8 mouse cellular contexts compared by ENCODE assay signal in genomic region chr19:50678946-50679345, GRCm38 (mm10). TPM values are rescaled to one million over a fixed set of nuclear protein-coding genes. Genes with fewer than 3 reads are reported as not detected.
DNase-seq lines count a peak whose midpoint lies in the region; ATAC-seq and TF ChIP-seq lines count a peak whose summit lies in the region.

No protein-coding gene starts in this region.

- peak overlapping the region; percentile 100 for H3K4me2 ChIP-seq in forebrain, embryonic 16.5 days (ENCODE audit: low read length)
- H3K4me2 ChIP-seq in liver, embryonic 15.5 days, result peak overlapping the region; percentile 56

- peak overlapping the region; percentile 59 for H3K27ac ChIP-seq in heart, embryonic 10.5 days
- peak overlapping the region; percentile 60 for H3K27ac ChIP-seq in forebrain, embryonic 16.5 days (ENCODE audit: low read length)
- no peak overlapping the region for H3K27ac ChIP-seq in liver, embryonic 15.5 days (replicated peaks)

- peaks cover 46% of the 10 kb centered on the region for H3K27me3 ChIP-seq in heart, embryonic 10.5 days (ENCODE audit: insufficient read depth, poor library complexity, severe bottlenecking)
- peaks cover 33% of the 10 kb centered on the region for H3K27me3 ChIP-seq in E14TG2a.4 (ENCODE audit: insufficient read depth, low read length)
- H3K27me3 ChIP-seq in forebrain, embryonic 16.5 days (replicated peaks; ENCODE audit: control insufficient read depth, insufficient read depth, low read length), result no peaks in the 10 kb centered on the region; the same call in 1 of the 2 replicates
- peaks cover 25% of the 10 kb centered on the region for H3K27me3 ChIP-seq in liver, embryonic 15.5 days

- WGBS in heart, embryonic 10.5 days, result 0% methylated on average over 2 of the region's 2 CpGs
- 0% methylated on average over 2 of the region's 2 CpGs for WGBS in forebrain, embryonic 16.5 days
- WGBS in liver, embryonic 15.5 days (ENCODE audit: insufficient replicate concordance), result 4% methylated on average over 2 of the region's 2 CpGs

- H3K9me3 ChIP-seq in heart, embryonic 10.5 days, result no peaks in the 10 kb centered on the region
- H3K9me3 ChIP-seq in E14TG2a.4 (ENCODE audit: low read length), result no peaks in the 10 kb centered on the region
- no peaks in the 10 kb centered on the region for H3K9me3 ChIP-seq in forebrain, embryonic 16.5 days (ENCODE audit: control insufficient read depth, low read length)
- no peaks in the 10 kb centered on the region for H3K9me3 ChIP-seq in liver, embryonic 15.5 days (replicated peaks)

- H3K36me3 ChIP-seq in heart, embryonic 10.5 days, result no peaks in the 10 kb centered on the region
- H3K36me3 ChIP-seq in E14TG2a.4 (ENCODE audit: insufficient read depth, low read length), result no peaks in the 10 kb centered on the region
- H3K36me3 ChIP-seq in forebrain, embryonic 16.5 days (ENCODE audit: control insufficient read depth, insufficient read depth), result no peaks in the 10 kb centered on the region
- no peaks in the 10 kb centered on the region for H3K36me3 ChIP-seq in liver, embryonic 15.5 days (replicated peaks)

- DNase-seq in heart, embryonic 10.5 days (ENCODE audit: low spot score), result no peak
- no peak for DNase-seq in heart, adult 9 months (ENCODE audit: low spot score in 2 of 2)
- no peak for DNase-seq in frontal cortex, postnatal 36 days (ENCODE audit: low spot score in 2 of 2)
- DNase-seq in right cerebral cortex, postnatal 36 days (ENCODE audit: low spot score in 2 of 2), result no peak
- DNase-seq in spleen, postnatal 10 days (ENCODE audit: low spot score in 2 of 2), result no peak

- peak overlapping the region; percentile 76 for H3K4me3 ChIP-seq in heart, embryonic 10.5 days
- peak overlapping the region; percentile 86 for H3K4me3 ChIP-seq in E14TG2a.4 (replicated peaks; ENCODE audit: low read length)
- H3K4me3 ChIP-seq in forebrain, embryonic 16.5 days (replicated peaks; ENCODE audit: low read length), result peak overlapping the region; percentile 76
- H3K4me3 ChIP-seq in liver, embryonic 15.5 days (replicated peaks), result peak overlapping the region; percentile 38

- ATAC-seq in forebrain, embryonic 16.5 days, result peak; percentile 21; the same call in 1 of the 2 replicates
- no peak for ATAC-seq in liver, embryonic 15.5 days (ENCODE audit: insufficient read depth)

- no peak for TF ChIP-seq CTCF in E14TG2a.4 (conservative IDR thresholded peaks at IDR 0.05; ENCODE audit: low read length)

- peak overlapping the region; percentile 74 for H3K9ac ChIP-seq in forebrain, embryonic 16.5 days (replicated peaks; ENCODE audit: low read depth, low read length)
- no peak overlapping the region for H3K9ac ChIP-seq in liver, embryonic 15.5 days

- H3K4me1 ChIP-seq in heart, embryonic 10.5 days, result peaks cover 14% of the 10 kb centered on the region; the same call in 1 of the 2 replicates
- H3K4me1 ChIP-seq in E14TG2a.4 (replicated peaks; ENCODE audit: low read depth, low read length), result no peaks in the 10 kb centered on the region; the same call in 1 of the 2 replicates
- H3K4me1 ChIP-seq in forebrain, embryonic 16.5 days (replicated peaks; ENCODE audit: control insufficient read depth, insufficient read depth, low read length), result peaks cover 15% of the 10 kb centered on the region
- no peaks in the 10 kb centered on the region for H3K4me1 ChIP-seq in liver, embryonic 15.5 days (replicated peaks)

RNA-seq across cellular contexts. Expression of gene Sorcs1, which starts 0.5 kb away (rescaled TPM):
- 1.8 and 2.3 TPM in 2 replicates for polyA plus RNA-seq in heart, embryonic 10.5 days (2016; fragmentation: Nextera tagmentation; extraction: Ambion mirVana)
- 8.9 and 10.5 TPM in 2 replicates for polyA plus RNA-seq in forebrain, embryonic 16.5 days (2015; fragmentation: Nextera tagmentation; extraction: Ambion mirVana)
- 0.29 and 0.35 TPM in 2 replicates for polyA plus RNA-seq in liver, embryonic 15.5 days (2015; fragmentation: Nextera tagmentation; extraction: Ambion mirVana)
